Mouse (Mus musculus): ENCODE data around the gene Gm15319. TPM values are rescaled to one million over a fixed set of nuclear protein-coding genes. Genes with fewer than 3 reads are reported as not detected.
"Not testable (repeated sequence)": the region's sequence is repeated elsewhere in the genome, so short reads cannot be mapped to it uniquely, and the experiment has no call there.

Gm15319 gene
- total RNA-seq, 2 experiments from 2014 or later: not detected

DNA sequence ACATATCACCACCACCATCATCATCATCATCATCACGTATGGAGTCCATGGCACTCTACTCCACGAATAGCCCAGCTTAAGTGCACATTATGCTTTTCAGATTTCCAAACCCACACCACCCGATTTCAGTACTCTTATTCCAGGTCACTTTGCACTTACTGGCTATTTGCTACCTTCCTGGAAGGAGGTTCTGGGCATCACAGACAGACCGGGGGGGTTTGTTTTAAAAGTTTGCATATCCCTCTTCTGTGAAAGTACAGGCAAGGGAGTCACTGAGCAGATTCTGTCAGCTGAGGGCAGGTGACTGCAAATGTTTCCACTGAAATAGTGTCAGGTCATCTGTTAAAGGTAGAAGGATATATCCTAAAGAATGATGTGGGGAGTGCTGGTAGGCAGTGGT lies 63.0 kb downstream of the Gm15319 start:
- ATAC-seq (replicated peaks; ENCODE audit: low FRiP score, poor library complexity, severe bottlenecking): not testable (repeated sequence)

DNA sequence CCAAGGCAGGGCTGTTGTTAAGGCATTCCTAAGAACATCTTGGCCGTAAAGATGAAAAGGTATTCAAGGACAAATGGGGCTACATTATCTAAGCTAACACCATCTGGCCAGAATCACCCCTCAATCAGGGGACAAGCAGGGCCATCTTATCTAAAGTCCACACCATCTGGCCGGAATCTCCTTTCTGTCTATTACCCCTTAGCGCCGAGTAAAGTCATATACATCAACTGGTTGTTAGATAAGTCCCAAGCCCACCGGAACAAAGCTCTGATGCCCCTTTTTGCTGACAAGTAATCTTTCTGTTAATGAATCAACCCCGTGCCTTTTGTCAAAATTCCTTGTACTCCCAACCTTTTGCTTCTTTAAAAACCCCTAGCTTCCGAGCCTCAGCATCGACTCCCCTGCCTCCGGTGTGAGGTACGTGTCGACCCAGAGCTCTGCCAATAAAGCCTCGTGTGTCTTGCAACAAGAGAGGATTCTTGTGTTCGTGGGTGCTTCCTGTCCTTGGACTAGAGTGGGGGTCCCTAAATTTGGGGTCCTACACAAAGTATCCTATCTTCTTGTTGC lies 65.0 kb downstream of the Gm15319 start:
- not testable (repeated sequence) for ATAC-seq (replicated peaks; ENCODE audit: low FRiP score, poor library complexity, severe bottlenecking)

DNA sequence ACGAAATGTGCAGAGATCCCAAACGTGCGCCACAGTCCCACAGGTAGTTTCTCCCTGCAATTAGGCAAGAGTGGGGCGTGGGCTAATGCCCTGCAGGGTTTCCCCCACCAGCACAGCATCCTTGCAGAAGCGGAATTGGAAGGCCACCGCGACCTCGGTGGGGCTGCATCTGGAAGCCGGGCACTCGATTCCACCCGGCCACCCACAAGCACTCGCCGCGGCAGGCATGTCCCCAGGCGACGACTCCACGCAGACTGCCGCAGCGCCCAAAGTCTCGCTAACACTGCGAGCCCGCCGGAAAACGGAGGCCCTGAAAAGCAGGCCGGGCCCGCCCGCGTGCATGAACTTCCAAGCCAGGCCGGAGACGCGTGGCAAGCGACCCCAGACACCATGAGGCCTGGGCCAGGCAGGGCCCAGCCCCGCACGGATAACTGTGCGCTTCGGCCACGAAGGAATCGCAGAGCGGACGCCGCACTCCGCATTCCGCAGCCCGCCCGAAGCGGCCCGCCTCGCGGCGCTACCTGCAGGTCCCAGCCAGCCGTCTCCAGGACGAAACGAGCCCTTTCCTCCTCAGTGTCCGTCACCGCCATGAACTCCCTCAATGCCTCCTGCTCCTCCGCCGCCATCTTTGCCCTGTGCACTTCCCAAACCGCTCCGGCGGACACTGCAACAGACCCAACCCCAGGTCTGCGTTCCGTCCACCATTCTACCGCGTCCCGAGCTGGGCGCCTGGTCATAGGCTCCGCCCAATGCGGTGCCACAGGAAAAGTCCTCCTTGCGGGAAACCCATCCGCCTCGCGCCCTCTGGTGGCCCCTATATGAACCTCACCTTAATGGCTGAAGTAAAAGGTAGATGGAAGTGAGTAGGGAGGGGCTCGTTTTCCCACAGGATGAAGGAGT lies 66.0 kb downstream of the Gm15319 start:
- ATAC-seq (replicated peaks; ENCODE audit: low FRiP score, poor library complexity, severe bottlenecking): peak; percentile 100

DNA sequence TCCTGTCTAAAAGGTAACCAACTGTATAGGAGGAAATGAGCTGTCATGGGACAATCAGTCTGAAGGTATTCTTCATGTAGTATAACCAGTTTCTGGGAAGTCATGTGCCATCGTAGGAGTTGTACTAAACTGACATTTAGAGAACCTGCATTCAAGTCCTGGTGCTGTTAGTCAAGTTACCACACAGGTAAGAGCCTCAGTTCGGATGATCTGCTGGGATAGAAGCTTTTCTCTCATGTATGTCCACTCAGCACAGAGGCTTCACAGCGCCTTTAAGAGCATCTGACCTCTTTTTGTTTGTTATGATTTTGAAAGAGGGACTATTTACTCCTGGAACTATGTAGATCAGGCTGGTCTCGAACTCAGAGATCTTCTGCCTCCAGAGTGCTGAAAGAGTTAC lies 67.1 kb downstream of the Gm15319 start:
- not testable (repeated sequence) for ATAC-seq (replicated peaks; ENCODE audit: low FRiP score, poor library complexity, severe bottlenecking)

DNA sequence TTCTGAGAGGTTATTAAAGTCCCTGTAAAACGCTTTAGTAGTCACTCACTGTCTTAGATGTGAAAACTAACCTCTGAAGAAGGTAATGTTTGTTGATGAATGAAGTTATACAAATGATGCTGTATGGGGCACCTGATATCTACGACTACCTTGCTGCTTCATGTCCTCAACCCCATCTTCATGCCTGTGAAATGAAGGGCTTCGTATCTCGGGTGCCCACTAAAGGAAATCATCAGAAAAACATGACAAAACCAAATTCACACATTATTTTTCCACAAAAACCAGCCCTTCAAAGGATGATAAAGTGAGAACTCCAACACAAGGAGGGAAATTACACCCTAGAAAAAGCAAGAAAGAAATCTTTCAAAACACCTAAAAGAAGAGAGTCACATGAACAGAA lies 68.2 kb downstream of the Gm15319 start:
- ATAC-seq (replicated peaks; ENCODE audit: low FRiP score, poor library complexity, severe bottlenecking): not testable (repeated sequence)

DNA sequence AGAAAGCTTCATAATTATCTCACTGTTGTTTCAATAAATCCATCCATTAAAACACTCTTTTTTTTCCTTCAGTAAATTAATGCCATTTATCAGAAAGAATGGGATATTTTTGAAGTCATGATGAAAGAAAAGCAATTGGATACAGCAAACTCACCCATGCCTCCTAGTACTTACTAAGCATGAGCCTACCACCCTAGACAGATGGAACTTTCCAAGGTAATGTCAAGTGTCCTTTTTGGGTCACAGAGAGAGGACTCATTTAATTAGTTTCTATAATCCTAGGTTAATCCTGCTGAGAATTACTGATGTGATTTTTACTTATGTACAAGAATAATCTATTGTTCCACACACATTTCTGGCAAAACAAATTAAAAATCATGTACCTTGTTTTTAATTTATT lies 69.0 kb downstream of the Gm15319 start:
- not testable (repeated sequence) for ATAC-seq (replicated peaks; ENCODE audit: low FRiP score, poor library complexity, severe bottlenecking)

DNA sequence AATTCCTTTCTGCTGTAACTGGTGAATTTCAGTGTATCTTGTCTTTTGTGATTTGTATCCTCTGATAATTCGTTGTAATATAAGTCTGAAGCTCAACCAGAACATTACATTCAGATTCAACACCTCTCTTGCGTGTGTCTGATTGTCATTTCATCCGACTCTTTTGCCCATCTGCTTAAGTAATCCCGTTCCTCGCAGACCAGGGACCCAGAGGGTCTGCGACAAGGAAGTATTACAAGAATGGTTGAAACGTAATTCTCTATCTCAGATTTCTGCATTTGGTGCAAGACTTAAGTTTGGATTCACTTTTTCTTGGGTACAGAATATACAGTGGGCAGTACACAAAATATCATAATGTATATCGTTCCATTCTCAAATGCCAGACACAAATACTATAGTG lies 73.0 kb downstream of the Gm15319 start:
- not testable (repeated sequence) for ATAC-seq (replicated peaks; ENCODE audit: low FRiP score, poor library complexity, severe bottlenecking)

DNA sequence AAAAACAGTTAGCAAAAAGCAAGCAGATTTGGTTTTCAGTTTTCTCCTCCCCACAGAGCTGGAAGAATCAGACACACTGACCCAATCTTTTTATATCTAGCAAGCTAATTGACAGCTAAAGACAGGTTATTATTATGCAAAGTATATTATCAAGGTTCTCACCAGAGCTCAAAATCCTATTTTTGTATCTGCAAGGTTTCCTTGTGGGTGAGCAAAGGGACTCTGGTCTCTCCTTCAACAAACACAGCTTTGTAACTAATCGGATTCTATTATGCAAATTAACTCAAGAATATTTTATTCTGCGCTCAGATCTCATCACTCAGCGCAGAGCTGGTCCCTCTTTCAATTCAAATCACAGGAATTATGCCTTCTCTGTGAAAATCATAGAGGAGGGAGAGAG lies 74.1 kb downstream of the Gm15319 start:
- not testable (repeated sequence) for ATAC-seq (replicated peaks; ENCODE audit: low FRiP score, poor library complexity, severe bottlenecking)

DNA sequence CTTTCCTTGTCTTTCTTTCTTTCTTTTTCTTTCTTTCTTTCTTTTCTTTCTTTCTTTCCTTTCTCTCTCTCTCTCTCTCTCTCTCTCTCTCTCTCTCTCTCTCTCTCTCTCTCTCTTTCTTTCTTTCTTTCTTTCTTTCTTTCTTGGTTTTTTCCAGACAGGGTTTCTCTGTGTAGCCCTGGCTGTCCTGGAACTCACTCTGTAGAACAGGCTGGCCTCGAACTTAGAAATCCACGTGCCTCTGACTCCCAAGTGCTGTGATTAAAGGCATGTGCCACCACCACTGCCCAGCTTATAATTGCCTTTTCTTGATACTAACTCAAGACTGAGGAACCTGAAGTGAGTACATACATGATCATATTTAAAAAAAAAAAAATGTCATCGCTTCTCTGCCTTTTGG lies 75.3 kb downstream of the Gm15319 start:
- ATAC-seq (replicated peaks; ENCODE audit: low FRiP score, poor library complexity, severe bottlenecking): not testable (repeated sequence)
